Mouse (Mus musculus): Measurements from ENCODE around the gene Gpank1. TPM values are rescaled to one million over a fixed set of nuclear protein-coding genes. Genes with fewer than 3 reads are reported as not detected.

The Gpank1 gene
- total RNA-seq, 2 experiments from 2014 or later, result 6.6 to 8.3 TPM

Other genes with a start within 250 kb of the Gpank1 start
- gene Zbtb12, start 242.0 kb upstream of the Gpank1 start, total RNA-seq (2021), result 1 to 10 TPM; 5.5 to 9.3 TPM
- not detected for gene Gm20547, start 239.4 kb upstream of the Gpank1 start, total RNA-seq (2021)
- 1 to 10 TPM; 3.1 to 5.6 TPM for gene C2, start 223.2 kb upstream of the Gpank1 start, total RNA-seq (2021)
- 10 to 100 TPM; 52.4 to 58.2 TPM for gene Ehmt2, start 223.0 kb upstream of the Gpank1 start, total RNA-seq (2021)
- not detected for gene Slc44a4, start 207.0 kb upstream of the Gpank1 start, total RNA-seq (2021)
- 10 to 100 TPM; 12.2 to 12.6 TPM for gene Neu1, start 190.2 kb upstream of the Gpank1 start, total RNA-seq (2021)
- 1 to 10 TPM; 3.9 to 4.5 TPM for gene Hspa1b, start 162.2 kb upstream of the Gpank1 start, total RNA-seq (2021)
- gene Gm20481, start 151.5 kb upstream of the Gpank1 start, total RNA-seq (2021), result not detected
- 1 to 10 TPM; 2.6 TPM for gene Hspa1a, start 149.3 kb upstream of the Gpank1 start, total RNA-seq (2021)
- 1 to 10 TPM; 4.0 to 4.1 TPM for gene Hspa1l, start 148.8 kb upstream of the Gpank1 start, total RNA-seq (2021)
- 10 to 100 TPM; 28.8 to 31.7 TPM for gene Lsm2, start 139.6 kb upstream of the Gpank1 start, total RNA-seq (2021)
- 10 to 100 TPM; 34.5 to 35.6 TPM for gene Vars, start 120.5 kb upstream of the Gpank1 start, total RNA-seq (2021)
- 1 to 10 TPM; 3.3 to 3.8 TPM for gene Vwa7, start 104.9 kb upstream of the Gpank1 start, total RNA-seq (2021)
- gene Sapcd1, start 93.4 kb upstream of the Gpank1 start, total RNA-seq (2021), result under 1 TPM in 1 of 2 experiments, not detected in 1; 0.38 TPM
- 1 to 10 TPM; 2.0 TPM for gene Msh5, start 74.7 kb upstream of the Gpank1 start, total RNA-seq (2021)
- 100 to 1,000 TPM; 115 to 118 TPM for gene Clic1, start 71.5 kb upstream of the Gpank1 start, total RNA-seq (2021)
- gene Ddah2, start 62.4 kb upstream of the Gpank1 start, total RNA-seq (2021), result 10 to 100 TPM; 84.5 to 86.1 TPM
- gene Ly6g6c, start 56.1 kb upstream of the Gpank1 start, total RNA-seq (2021), result not detected
- under 1 TPM; 0.55 to 0.77 TPM for gene Mpig6b, start 55.3 kb upstream of the Gpank1 start, total RNA-seq (2021)
- under 1 TPM; 0.24 to 0.37 TPM for gene Ly6g6e, start 44.6 kb upstream of the Gpank1 start, total RNA-seq (2021)
- 1 to 10 TPM; 1.1 to 1.2 TPM for gene Ly6g6d, start 43.4 kb upstream of the Gpank1 start, total RNA-seq (2021)
- not detected for gene Ly6g6f, start 35.8 kb upstream of the Gpank1 start, total RNA-seq (2021)
- 10 to 100 TPM; 51.0 to 55.7 TPM for gene Abhd16a, start 32.2 kb upstream of the Gpank1 start, total RNA-seq (2021)
- not detected for gene Ly6g5c, start 13.2 kb upstream of the Gpank1 start, total RNA-seq (2021)
- gene Ly6g5b, start 6.0 kb upstream of the Gpank1 start, total RNA-seq (2021), result under 1 TPM in 1 of 2 experiments, not detected in 1; 0.67 TPM
- gene Csnk2b, start 598 bp downstream of the Gpank1 start, total RNA-seq (2021), result 100 to 1,000 TPM; 183 to 187 TPM
- 10 to 100 TPM; 28.5 to 32.4 TPM for gene D17H6S53E, start 4.9 kb downstream of the Gpank1 start, total RNA-seq (2021)
- gene Apom, start 10.6 kb downstream of the Gpank1 start, total RNA-seq (2021), result not detected
- gene Bag6, start 13.7 kb downstream of the Gpank1 start, total RNA-seq (2021), result 100 to 1,000 TPM; 285 to 291 TPM
- gene Prrc2a, start 43.4 kb downstream of the Gpank1 start, total RNA-seq (2021), result 100 to 1,000 TPM; 195 to 211 TPM
- gene Aif1, start 54.6 kb downstream of the Gpank1 start, total RNA-seq (2021), result 1 to 10 TPM; 2.9 to 4.6 TPM
- gene Lst1, start 67.0 kb downstream of the Gpank1 start, total RNA-seq (2021), result 1 to 10 TPM; 2.8 to 4.5 TPM
- gene Ltb, start 73.0 kb downstream of the Gpank1 start, total RNA-seq (2021), result 1 to 10 TPM in 1 of 2 experiments, under 1 TPM in 1; 0.94 to 1.2 TPM
- gene Tnf, start 80.6 kb downstream of the Gpank1 start, total RNA-seq (2021), result under 1 TPM; 0.72 to 0.87 TPM
- under 1 TPM in 1 of 2 experiments, not detected in 1; 0.17 TPM for gene Lta, start 83.9 kb downstream of the Gpank1 start, total RNA-seq (2021)
- gene Gm16181, start 99.4 kb downstream of the Gpank1 start, total RNA-seq (2021), result under 1 TPM in 1 of 2 experiments, not detected in 1; 0.84 TPM
- gene Atp6v1g2, start 112.2 kb downstream of the Gpank1 start, total RNA-seq (2021), result 1 to 10 TPM; 4.9 to 5.7 TPM
- gene Nfkbil1, start 114.3 kb downstream of the Gpank1 start, total RNA-seq (2021), result 10 to 100 TPM in 1 of 2 experiments, 1 to 10 TPM in 1; 10.0 to 12.2 TPM
- 100 to 1,000 TPM; 163 to 169 TPM for gene Ddx39b, start 120.3 kb downstream of the Gpank1 start, total RNA-seq (2021)
- gene H2-D1, start 141.3 kb downstream of the Gpank1 start, total RNA-seq (2021), result 10 to 100 TPM; 67.7 to 69.9 TPM
- gene H2-Q1, start 198.9 kb downstream of the Gpank1 start, total RNA-seq (2021), result 1 to 10 TPM in 1 of 2 experiments, under 1 TPM in 1; 0.55 to 1.1 TPM
- 1 to 10 TPM in 1 of 2 experiments, under 1 TPM in 1; 0.89 to 1.2 TPM for gene H2-Q2, start 220.8 kb downstream of the Gpank1 start, total RNA-seq (2021)